8 mouse cellular contexts compared by ENCODE assay signal in the genomic region with DNA sequence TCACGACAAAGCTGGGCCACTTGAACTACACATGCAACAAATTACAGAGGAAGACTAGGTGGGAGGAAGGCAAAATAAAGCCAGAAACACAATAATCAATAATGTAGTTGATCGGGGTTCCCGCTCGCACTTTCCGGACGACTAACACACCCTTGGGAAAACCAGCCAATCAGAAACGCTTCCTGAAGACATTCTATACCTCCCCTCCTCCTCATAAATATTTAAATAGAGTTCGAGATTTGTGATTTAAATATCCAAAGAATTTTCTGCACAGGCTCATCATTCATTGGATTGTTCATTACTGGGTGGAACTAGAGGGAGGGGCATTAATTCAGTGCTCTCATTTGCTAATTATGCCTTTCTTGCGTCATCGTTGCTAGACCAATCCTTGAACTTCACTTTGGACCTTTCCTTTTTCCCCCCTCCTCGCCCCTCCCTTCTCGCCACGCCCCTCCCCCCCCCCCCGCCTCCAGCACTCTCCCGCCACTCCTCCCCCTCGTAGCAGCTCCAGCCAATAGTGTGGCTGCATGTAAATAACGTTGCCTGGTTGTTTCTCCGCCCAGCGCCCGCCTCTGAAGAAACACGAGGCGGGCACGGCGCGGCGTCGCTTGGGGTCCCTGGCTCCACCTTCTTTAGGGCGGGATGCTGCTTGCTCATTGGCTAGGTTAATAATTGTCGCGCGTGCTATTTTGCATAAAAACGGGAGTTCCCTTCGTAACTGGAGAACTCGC.
A peak's percentile ranks its signal among the peaks of the same experiment; 100 is the strongest.
DNase-seq lines count a peak whose midpoint lies in the region; ATAC-seq lines count a peak whose summit lies in the region.

No protein-coding gene starts in this region.

- 1% methylated on average over 31 of the region's 34 CpGs for WGBS in embryonic facial prominence, embryonic 14.5 days
- under 1% methylated on average over 30 of the region's 34 CpGs for WGBS in heart, embryonic 10.5 days

- peaks cover 9% of the 10 kb centered on the region for H3K4me1 ChIP-seq in embryonic facial prominence, embryonic 14.5 days (ENCODE audit: control insufficient read depth, insufficient read depth, low read length)
- peaks cover 18% of the 10 kb centered on the region for H3K4me1 ChIP-seq in heart, embryonic 10.5 days

- H3K4me3 ChIP-seq in embryonic facial prominence, embryonic 14.5 days (ENCODE audit: low read depth, low read length) = peak overlapping the region; percentile 36
- H3K4me3 ChIP-seq in heart, embryonic 10.5 days = peak overlapping the region; percentile 54

- no peaks in the 10 kb centered on the region for H3K9me3 ChIP-seq in embryonic facial prominence, embryonic 14.5 days (ENCODE audit: control insufficient read depth, low read length)
- H3K9me3 ChIP-seq in heart, embryonic 10.5 days = no peaks in the 10 kb centered on the region

- H3K36me3 ChIP-seq in embryonic facial prominence, embryonic 14.5 days (ENCODE audit: control insufficient read depth, insufficient read depth, low read length) = no peaks in the 10 kb centered on the region
- H3K36me3 ChIP-seq in heart, embryonic 10.5 days = no peaks in the 10 kb centered on the region

- DNase-seq in 3T3-L1 (ENCODE audit: low read depth, low spot score) (peak; percentile 100), NIH3T3 (ENCODE audit: low read depth) (peak; percentile 100)
- peak; percentile 99 for DNase-seq in embryonic facial prominence, embryonic 14.5 days (ENCODE audit: low spot score)
- peak; percentile 100 for DNase-seq in heart, embryonic 10.5 days (ENCODE audit: low spot score)
- peak; percentile 68 to 70 for DNase-seq in kidney, adult 8-10 months
- peak; percentile 84 for DNase-seq in lung, postnatal 14 days
- peak; percentile 66 for DNase-seq in retina, postnatal 7 days (ENCODE audit: low read depth, low spot score)
- DNase-seq in layer of hippocampus, postnatal 25 days (ENCODE audit: extremely low spot score in 1 of 2, low spot score in 1 of 2) = no peak

- H3K27ac ChIP-seq in embryonic facial prominence, embryonic 14.5 days (replicated peaks; ENCODE audit: low read depth, low read length) = no peak overlapping the region
- H3K27ac ChIP-seq in heart, embryonic 10.5 days = no peak overlapping the region

- ATAC-seq in embryonic facial prominence, embryonic 14.5 days (ENCODE audit: low read depth) = peak; percentile 99

- peak overlapping the region; percentile 60 for H3K4me2 ChIP-seq in embryonic facial prominence, embryonic 14.5 days (ENCODE audit: low read depth, low read length)

- H3K9ac ChIP-seq in embryonic facial prominence, embryonic 14.5 days (ENCODE audit: low read depth, low read length) = no peak overlapping the region

- peaks cover 83% of the 10 kb centered on the region for H3K27me3 ChIP-seq in embryonic facial prominence, embryonic 14.5 days (replicated peaks; ENCODE audit: control insufficient read depth, insufficient read depth, low read length)
- peaks cover 63% of the 10 kb centered on the region for H3K27me3 ChIP-seq in heart, embryonic 10.5 days (ENCODE audit: insufficient read depth, poor library complexity, severe bottlenecking)

Comparison
In these comparisons a context has a peak if more than half of its experiments do, and no peak if none do; other contexts are left out.
1. DNase-seq: peak in 3T3-L1 (single experiment), NIH3T3 (single experiment), embryonic facial prominence, embryonic 14.5 days (single experiment), heart, embryonic 10.5 days (single experiment), kidney, adult 8-10 months (2 of 2), lung, postnatal 14 days (single experiment) and retina, postnatal 7 days (single experiment); none in layer of hippocampus, postnatal 25 days (0 of 2).